Mouse (Mus musculus) neural tube, embryonic 14.5 days (tissue): ENCODE data around the gene Tpbgl. TPM values are rescaled to one million over a fixed set of nuclear protein-coding genes. Genes with fewer than 3 reads are reported as not detected.

ENCODE experiments used
- ATAC-seq: fragments of 200-750 bp; cut with Nextera tagmentation; 2 replicates; pipeline ENCODE4 v1.8.0; 2017; ENCODE audit warnings: low read depth, mild to moderate bottlenecking, moderate TSS enrichment, moderate library complexity
- H3K27ac ChIP-seq: fragments of 300-500 bp; sonication (generic); 2 replicates; pipeline ENCODE4 v1.5.1; 2014; ENCODE audit warnings: low read depth, mild to moderate bottlenecking, control low read depth, low read length, moderate library complexity, mixed read lengths
- H3K27me3 ChIP-seq: fragments of 300-500 bp; sonication (generic); 2 replicates; pipeline ENCODE4 v1.6.1; 2014; ENCODE audit warnings: low read length; ENCODE audit not compliant: control insufficient read depth, insufficient read depth
- H3K36me3 ChIP-seq: fragments of 300-500 bp; sonication (generic); 2 replicates; pipeline ENCODE4 v1.6.1; 2014; ENCODE audit warnings: low read length, mixed read lengths; ENCODE audit not compliant: control insufficient read depth, insufficient read depth
- H3K4me1 ChIP-seq: fragments of 300-500 bp; sonication (generic); 2 replicates; pipeline ENCODE4 v1.6.1; 2014; ENCODE audit warnings: low read length; ENCODE audit not compliant: control insufficient read depth, insufficient read depth
- H3K4me2 ChIP-seq: fragments of 300-500 bp; sonication (generic); 2 replicates; pipeline ENCODE4 v1.6.1; 2014; ENCODE audit warnings: mild to moderate bottlenecking, low read depth, low read length, control low read depth
- H3K4me3 ChIP-seq: fragments of 300-500 bp; sonication (generic); 2 replicates; pipeline ENCODE4 v1.5.1; 2014; ENCODE audit warnings: low read depth, low read length, control low read depth, mixed read lengths
- H3K9ac ChIP-seq: fragments of 300-500 bp; sonication (generic); replicated peaks from 2 replicates; pipeline ENCODE4 v1.6.1; 2014; ENCODE audit warnings: low read depth, mild to moderate bottlenecking, control low read depth, low read length, mixed read lengths
- H3K9me3 ChIP-seq: fragments of 300-500 bp; sonication (generic); 2 replicates; pipeline ENCODE4 v1.6.1; 2016; ENCODE audit warnings: low read length; ENCODE audit not compliant: control insufficient read depth
- WGBS: fragments of 180-500 bp; shearing (Covaris S2); extraction: QIAGEN DNeasy Blood & Tissue Kit; methylation state at CpG from one replicate; pipeline ENCODE4 v1.1.7; 2014; 5-methylcytosine and 5-hydroxymethylcytosine counted together
- polyA plus RNA-seq: library from polyadenylated mRNA; unstranded; fragments of >200 nt; fragmentation: Nextera tagmentation; extraction: Ambion mirVana; gene quantifications from 2 replicates; pipeline ENCODE4 v1.2.1, GENCODE M21; 2014

Gene Tpbgl
- polyA plus RNA-seq, 1 experiment from 2014 or later, result 1.8 TPM

DNA sequence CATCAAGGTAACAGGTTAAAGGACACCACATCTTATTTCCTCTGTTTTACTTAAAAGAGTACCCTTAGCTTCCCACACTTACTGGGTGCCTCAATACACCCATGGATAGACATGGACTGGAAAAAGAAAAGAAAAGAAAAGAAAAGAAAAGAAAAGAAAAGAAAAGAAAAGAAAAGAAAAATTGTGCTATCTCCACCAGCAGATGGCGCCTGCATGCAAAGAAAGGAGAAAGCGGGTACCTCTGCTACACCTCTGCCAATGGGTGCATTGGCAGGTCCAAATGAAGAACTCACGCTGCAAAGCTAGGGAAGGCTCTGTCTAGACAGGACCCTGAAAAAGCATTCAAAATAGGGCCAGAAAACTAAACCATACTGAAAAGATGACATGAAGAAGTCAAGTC is 8.0 kb downstream of the Tpbgl start:
- no peak for ATAC-seq

DNA sequence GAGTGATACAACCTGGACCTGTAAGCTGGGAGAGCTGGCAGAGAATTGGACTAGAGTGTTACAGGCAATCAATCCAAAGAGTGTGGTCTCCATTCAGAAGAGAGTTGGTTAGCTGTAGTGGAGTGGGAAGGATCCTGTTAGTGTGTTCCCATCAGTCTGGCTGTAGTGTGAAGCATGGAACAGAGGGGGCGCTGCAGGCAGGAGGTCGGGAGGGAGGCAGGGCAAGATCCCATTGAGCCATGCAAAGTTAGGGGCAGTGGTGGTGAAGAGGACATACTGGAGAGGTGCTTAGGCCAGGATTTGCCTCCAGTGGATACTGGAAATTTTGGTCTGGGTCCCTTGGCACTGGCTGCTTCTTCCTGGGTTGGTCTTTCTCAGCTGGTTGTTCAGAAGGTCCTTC is 8.6 kb downstream of the Tpbgl start:
- ATAC-seq, result no peak
- no peak overlapping the region for H3K4me2 ChIP-seq
- no peak overlapping the region for H3K9ac ChIP-seq
- H3K9me3 ChIP-seq, result no peaks in the 10 kb centered on the region
- no peaks in the 10 kb centered on the region for H3K27me3 ChIP-seq
- no peaks in the 10 kb centered on the region for H3K36me3 ChIP-seq
- no peak overlapping the region for H3K27ac ChIP-seq
- 75% methylated on average over 2 of the region's 2 CpGs for WGBS
- no peak overlapping the region for H3K4me3 ChIP-seq
- no peaks in the 10 kb centered on the region for H3K4me1 ChIP-seq

More for the DNA sequence above, 8.0 kb downstream of the Tpbgl start:
- Histone ChIP-seq H3K27me3 (no peaks in the 10 kb centered on the region), H3K36me3 (no peaks in the 10 kb centered on the region), H3K4me1 (no peaks in the 10 kb centered on the region), H3K9me3 (no peaks in the 10 kb centered on the region), H3K4me3 (no peak overlapping the region), H3K27ac (no peak overlapping the region), H3K9ac (no peak overlapping the region), H3K4me2 (no peak overlapping the region)
- 9% methylated on average over 3 of the region's 3 CpGs for WGBS

DNA sequence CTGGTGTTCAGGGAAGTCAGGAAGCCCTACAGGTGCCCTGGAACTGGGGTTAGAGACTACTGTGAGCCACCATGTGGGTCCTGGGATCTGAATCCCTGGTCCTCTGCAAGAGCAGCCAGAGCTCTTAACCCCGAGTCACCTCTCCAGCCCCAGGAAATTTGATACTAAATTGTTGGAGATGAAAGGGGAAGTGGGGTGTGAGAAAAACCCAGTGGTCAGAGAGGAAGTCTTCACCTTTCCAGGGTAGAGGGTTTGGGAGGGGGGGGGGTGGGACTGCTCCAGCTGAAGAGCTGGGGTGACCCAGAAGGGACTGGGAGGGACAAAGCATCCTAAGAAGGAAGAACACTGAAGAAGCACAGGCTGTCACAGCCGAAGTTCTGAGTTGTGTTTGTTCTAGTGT is 19.3 kb downstream of the Tpbgl start:
- Histone ChIP-seq H3K27ac (no peak overlapping the region), H3K27me3 (no peaks in the 10 kb centered on the region), H3K4me1 (no peaks in the 10 kb centered on the region), H3K4me2 (no peak overlapping the region), H3K36me3 (peaks cover 19% of the 10 kb centered on the region), H3K9ac (no peak overlapping the region), H3K9me3 (no peaks in the 10 kb centered on the region), H3K4me3 (no peak overlapping the region)
- no peak for ATAC-seq
- 62% methylated on average over 2 of the region's 2 CpGs for WGBS

DNA sequence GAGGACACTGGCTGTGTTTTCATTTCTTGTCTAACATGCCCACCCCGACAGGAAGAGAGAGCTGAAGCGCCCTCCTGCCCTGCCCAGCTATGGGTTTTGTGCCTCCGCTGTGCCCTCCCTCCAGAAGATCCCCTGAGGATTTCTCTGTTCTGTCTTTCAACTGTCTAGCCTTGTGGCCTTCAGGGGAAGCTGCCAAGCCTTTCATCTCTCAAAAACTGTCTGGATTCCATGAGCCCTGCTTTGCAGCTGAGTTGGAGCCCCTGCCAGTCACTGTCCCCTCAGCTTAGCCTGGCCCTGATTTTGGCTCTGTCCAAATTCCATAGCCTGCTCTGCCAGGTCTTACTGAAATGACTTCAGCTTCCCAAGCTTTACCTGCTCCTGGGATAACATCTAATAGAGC is 20.1 kb downstream of the Tpbgl start:
- WGBS, result 66% methylated on average over 3 of the region's 3 CpGs
- Histone ChIP-seq H3K4me3 (no peak overlapping the region), H3K9me3 (no peaks in the 10 kb centered on the region), H3K27ac (no peak overlapping the region), H3K4me2 (no peak overlapping the region), H3K36me3 (peaks cover 19% of the 10 kb centered on the region), H3K9ac (no peak overlapping the region), H3K27me3 (no peaks in the 10 kb centered on the region), H3K4me1 (no peaks in the 10 kb centered on the region)
- ATAC-seq, result no peak

DNA sequence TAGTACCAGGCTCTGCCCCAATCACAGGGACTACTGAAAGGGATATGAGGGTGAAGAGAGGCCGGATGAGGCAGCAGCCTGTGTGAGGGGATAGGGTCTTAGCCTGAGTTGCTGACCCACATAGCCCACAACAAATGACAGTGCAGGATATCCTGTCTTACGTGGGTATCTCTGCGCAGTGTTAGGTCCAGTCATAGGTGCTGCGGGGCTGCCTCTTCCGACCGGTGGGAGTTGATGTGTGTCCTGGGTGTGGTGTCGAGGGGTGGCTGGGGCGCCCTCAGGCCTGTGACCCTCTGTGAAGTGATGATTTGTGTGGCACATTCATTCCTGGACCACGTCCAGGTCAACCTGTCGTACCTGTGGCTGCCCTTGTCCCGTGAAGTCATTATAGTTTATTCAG is 20.6 kb downstream of the Tpbgl start:
- Histone ChIP-seq H3K27me3 (no peaks in the 10 kb centered on the region), H3K4me2 (no peak overlapping the region), H3K9ac (no peak overlapping the region), H3K36me3 (peaks cover 24% of the 10 kb centered on the region), H3K4me1 (no peaks in the 10 kb centered on the region), H3K9me3 (no peaks in the 10 kb centered on the region), H3K27ac (no peak overlapping the region), H3K4me3 (no peak overlapping the region)
- 86% methylated on average over 11 of the region's 11 CpGs for WGBS
- no peak for ATAC-seq

DNA sequence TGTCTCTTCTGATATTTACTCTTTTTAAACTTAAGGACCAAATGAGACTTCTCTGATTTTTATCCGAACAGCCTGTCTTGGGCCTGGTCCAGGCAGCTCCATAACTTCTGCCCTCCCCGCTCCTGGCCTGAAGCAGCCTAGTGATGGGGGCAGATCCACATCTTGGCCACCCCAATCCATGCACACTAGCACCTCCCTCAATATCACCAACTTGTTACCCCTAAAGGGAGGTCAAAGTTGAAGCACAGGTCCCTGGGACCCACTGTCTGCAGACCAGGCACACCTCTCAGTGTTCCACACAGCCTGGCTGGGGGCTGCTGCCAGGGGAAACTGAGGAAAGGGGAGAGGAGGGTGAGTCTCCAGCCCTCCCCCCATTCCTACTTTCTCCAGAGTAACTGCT is 21.8 kb downstream of the Tpbgl start:
- ATAC-seq, result no peak
- H3K4me1 ChIP-seq, result no peaks in the 10 kb centered on the region
- H3K9me3 ChIP-seq, result no peaks in the 10 kb centered on the region
- H3K4me3 ChIP-seq, result no peak overlapping the region
- H3K36me3 ChIP-seq, result peaks cover 34% of the 10 kb centered on the region
- no peak overlapping the region for H3K27ac ChIP-seq
- H3K9ac ChIP-seq, result no peak overlapping the region
- 96% methylated on average over 2 of the region's 2 CpGs for WGBS
- no peak overlapping the region for H3K4me2 ChIP-seq
- H3K27me3 ChIP-seq, result no peaks in the 10 kb centered on the region

DNA sequence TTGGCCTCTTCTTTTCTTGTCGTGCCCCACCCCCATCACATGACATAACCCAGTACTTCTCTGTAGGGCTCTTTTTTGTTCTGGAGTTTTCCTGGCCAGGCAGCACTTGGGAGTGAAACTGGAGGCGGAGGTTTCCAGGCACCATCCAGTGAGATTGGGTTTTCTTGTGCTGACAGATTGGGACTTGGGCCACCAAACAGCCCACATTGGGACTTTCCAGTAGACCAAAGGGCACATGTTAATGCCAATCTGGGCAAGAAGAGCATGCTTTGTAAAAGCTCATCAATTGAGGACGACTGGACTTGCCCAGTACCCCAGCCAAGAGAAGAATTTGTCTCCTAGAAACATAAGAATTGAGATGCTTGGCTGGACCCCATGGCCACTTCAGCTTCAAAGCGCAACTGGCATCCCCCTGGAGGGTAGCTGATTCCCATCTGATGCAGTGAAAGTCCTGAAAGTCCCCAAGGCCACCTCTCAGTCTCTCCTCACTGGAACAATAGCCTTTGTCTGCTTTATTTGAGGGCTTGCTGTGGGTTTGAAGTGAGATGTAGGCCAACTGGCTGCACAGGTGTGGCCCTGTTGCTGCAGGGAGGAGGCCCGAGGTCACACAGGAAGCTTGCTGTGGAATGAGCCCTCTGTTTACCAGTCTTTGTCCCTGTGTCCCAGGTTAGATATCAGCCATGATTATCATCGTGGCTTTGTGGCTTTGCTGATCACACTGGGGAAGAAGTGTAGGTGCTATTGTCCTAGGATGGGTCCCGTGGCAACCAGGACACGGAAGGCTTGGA is 22.8 kb downstream of the Tpbgl start:
- Histone ChIP-seq H3K36me3 (peaks cover 40% of the 10 kb centered on the region), H3K9me3 (no peaks in the 10 kb centered on the region), H3K27ac (no peak overlapping the region), H3K4me1 (no peaks in the 10 kb centered on the region), H3K4me2 (no peak overlapping the region), H3K9ac (no peak overlapping the region), H3K4me3 (no peak overlapping the region), H3K27me3 (no peaks in the 10 kb centered on the region)
- WGBS, result 88% methylated on average over 8 of the region's 8 CpGs
- ATAC-seq, result no peak

DNA sequence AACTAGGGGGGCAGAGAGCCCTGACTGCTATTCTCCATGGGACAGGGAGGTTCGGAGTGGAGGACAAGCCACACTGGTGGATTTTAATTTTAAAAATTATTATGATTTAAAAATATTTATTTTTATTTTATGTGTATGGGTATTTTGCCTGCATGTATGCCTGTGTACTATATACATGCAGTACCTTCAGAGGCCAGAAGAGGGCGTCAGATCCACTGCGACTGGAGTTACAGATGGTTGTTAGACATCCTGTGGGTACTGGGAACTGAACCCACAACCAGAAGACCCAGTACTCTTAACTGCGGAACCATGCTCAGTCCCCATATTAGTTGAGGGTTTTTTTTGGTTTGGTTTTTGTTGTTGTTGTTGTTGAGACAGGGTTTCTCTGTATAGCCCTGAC is 28.2 kb downstream of the Tpbgl start:
- Histone ChIP-seq H3K27me3 (no peaks in the 10 kb centered on the region), H3K36me3 (peaks cover 51% of the 10 kb centered on the region), H3K9me3 (no peaks in the 10 kb centered on the region), H3K27ac (no peak overlapping the region), H3K9ac (no peak overlapping the region), H3K4me2 (no peak overlapping the region), H3K4me1 (no peaks in the 10 kb centered on the region), H3K4me3 (no peak overlapping the region)
- no peak for ATAC-seq
- WGBS, result 78% methylated on average over 4 of the region's 4 CpGs

DNA sequence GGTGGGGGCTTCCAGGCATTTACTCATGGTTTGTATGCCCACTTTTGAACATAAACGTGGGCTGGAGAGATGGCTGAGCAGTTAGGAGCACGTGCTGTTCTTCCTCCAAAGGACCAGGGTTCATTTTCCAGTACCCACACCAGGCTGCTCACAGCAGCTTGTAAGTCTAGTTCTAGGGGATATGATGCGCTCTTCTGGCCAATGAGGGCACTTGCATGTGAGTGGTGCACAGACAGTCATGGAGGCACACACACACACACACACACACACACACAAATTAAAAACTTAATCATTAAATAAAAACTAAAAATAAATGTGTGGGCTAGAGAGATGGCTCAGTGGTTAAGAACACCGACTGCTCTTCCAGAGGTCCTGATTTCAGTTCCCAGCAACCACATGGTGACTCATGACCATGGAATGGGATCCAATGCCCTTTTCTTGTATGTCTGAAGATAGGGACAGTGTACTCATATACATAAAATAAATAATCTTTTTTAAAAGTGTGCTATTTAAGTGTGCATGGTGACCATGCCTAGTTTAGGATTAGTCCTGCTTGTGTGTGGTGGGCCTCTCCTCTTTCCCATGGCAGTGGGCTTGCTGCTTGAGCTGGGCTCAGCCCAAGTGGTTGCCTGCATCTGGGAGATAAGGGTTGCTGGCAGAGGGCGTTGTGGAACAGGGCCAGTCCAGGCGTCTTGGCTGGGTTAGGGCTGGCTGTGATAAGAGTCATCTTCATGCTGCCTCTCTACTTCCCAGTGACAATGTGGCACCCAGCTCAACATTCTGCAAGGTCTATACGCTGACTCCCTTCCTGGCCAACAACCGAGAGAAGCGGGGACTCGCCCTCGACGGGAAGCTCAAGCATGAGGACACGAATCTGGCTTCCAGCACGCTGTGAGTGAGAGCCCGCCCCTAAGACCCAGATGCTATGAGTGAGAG is 32.8 kb downstream of the Tpbgl start:
- H3K9me3 ChIP-seq, result no peaks in the 10 kb centered on the region
- peaks cover 46% of the 10 kb centered on the region for H3K36me3 ChIP-seq
- no peaks in the 10 kb centered on the region for H3K27me3 ChIP-seq
- 93% methylated on average over 15 of the region's 15 CpGs for WGBS
- no peak overlapping the region for H3K9ac ChIP-seq
- no peak overlapping the region for H3K4me2 ChIP-seq
- H3K27ac ChIP-seq, result no peak overlapping the region
- H3K4me3 ChIP-seq, result no peak overlapping the region
- H3K4me1 ChIP-seq, result no peaks in the 10 kb centered on the region
- ATAC-seq, result no peak
